Mouse (Mus musculus): ENCODE data around the gene Slc6a11.
A peak's percentile ranks its signal among the peaks of the same experiment; 100 is the strongest.

Gene Slc6a11

GRCm38 (mm10) chr6:114178141-114178540, 47.1 kb downstream of the Slc6a11 start:
- DNase-seq (ENCODE audit: low read depth, low spot score), result peak; percentile 69

GRCm38 (mm10) chr6:114182366-114183179, 51.5 kb downstream of the Slc6a11 start:
- peak; percentile 40 for DNase-seq (ENCODE audit: low read depth, low spot score)

- no peak for DNase-seq (ENCODE audit: low read depth, low spot score)
Measured at GRCm38 (mm10) chr6:114187121-114187520, 56.1 kb downstream of the Slc6a11 start.

- no peak for DNase-seq (ENCODE audit: low read depth, low spot score)
Measured at GRCm38 (mm10) chr6:114188869-114189268, 57.8 kb downstream of the Slc6a11 start.

- peak; percentile 45 for DNase-seq (ENCODE audit: low read depth, low spot score)
Measured at GRCm38 (mm10) chr6:114195998-114196397, 65.0 kb downstream of the Slc6a11 start.

- DNase-seq (ENCODE audit: low read depth, low spot score), result no peak
Measured at GRCm38 (mm10) chr6:114199200-114199845, 68.3 kb downstream of the Slc6a11 start.

GRCm38 (mm10) chr6:114204557-114204956, 73.5 kb downstream of the Slc6a11 start:
- no peak for DNase-seq (ENCODE audit: low read depth, low spot score)

GRCm38 (mm10) chr6:114208296-114208695, 77.3 kb downstream of the Slc6a11 start:
- DNase-seq (ENCODE audit: low read depth, low spot score), result peak; percentile 37

GRCm38 (mm10) chr6:114214393-114214792, 83.4 kb downstream of the Slc6a11 start:
- DNase-seq (ENCODE audit: low read depth, low spot score), result no peak

GRCm38 (mm10) chr6:114216741-114217414, 85.8 kb downstream of the Slc6a11 start:
- DNase-seq (ENCODE audit: low read depth, low spot score), result peak; percentile 77

- peak; percentile 69 for DNase-seq (ENCODE audit: low read depth, low spot score)
Measured at GRCm38 (mm10) chr6:114224399-114224798, 93.4 kb downstream of the Slc6a11 start.

GRCm38 (mm10) chr6:114227378-114227777, 96.3 kb downstream of the Slc6a11 start:
- DNase-seq (ENCODE audit: low read depth, low spot score), result peak; percentile 86

- DNase-seq (ENCODE audit: low read depth, low spot score), result no peak
Measured at GRCm38 (mm10) chr6:114228196-114228595, 97.2 kb downstream of the Slc6a11 start.

GRCm38 (mm10) chr6:114238892-114239644, 108.0 kb downstream of the Slc6a11 start:
- peak; percentile 53 for DNase-seq (ENCODE audit: low read depth, low spot score)

GRCm38 (mm10) chr6:114245665-114246064, 114.6 kb downstream of the Slc6a11 start:
- no peak for DNase-seq (ENCODE audit: low read depth, low spot score)

GRCm38 (mm10) chr6:114250311-114250710, 119.3 kb downstream of the Slc6a11 start:
- peak; percentile 82 for DNase-seq (ENCODE audit: low read depth, low spot score)

GRCm38 (mm10) chr6:114254927-114255326, 123.9 kb downstream of the Slc6a11 start:
- peak; percentile 80 for DNase-seq (ENCODE audit: low read depth, low spot score)

GRCm38 (mm10) chr6:114257762-114258361, 126.8 kb downstream of the Slc6a11 start:
- DNase-seq (ENCODE audit: low read depth, low spot score), result no peak

- no peak for DNase-seq (ENCODE audit: low read depth, low spot score)
Measured at GRCm38 (mm10) chr6:114258661-114259193, 127.7 kb downstream of the Slc6a11 start.

- peak; percentile 37 for DNase-seq (ENCODE audit: low read depth, low spot score)
Measured at GRCm38 (mm10) chr6:114261609-114262008, 130.6 kb downstream of the Slc6a11 start.

- DNase-seq (ENCODE audit: low read depth, low spot score), result no peak
Measured at GRCm38 (mm10) chr6:114264010-114264409, 133.0 kb downstream of the Slc6a11 start.
